Mouse (Mus musculus) heart, embryonic 12.5 days (tissue): ENCODE measurements at regions not wholly inside any gene's neighbourhood (a gene's known extent, or its start where the extent isn't known, plus 50 kb on each side); places are given as distances from the start of the nearest gene placed in this dataset.

Experiments
- ATAC-seq: fragments of 200-750 bp; cut with Nextera tagmentation; 2 replicates; pipeline ENCODE4 v1.8.0; 2017; ENCODE audit warnings: moderate TSS enrichment, moderate library complexity; ENCODE audit not compliant: insufficient number of reproducible peaks, low FRiP score
- H3K27ac ChIP-seq: fragments of 300-500 bp; sonication (generic); 2 replicates; pipeline ENCODE4 v1.5.1; 2016; ENCODE audit warnings: mild to moderate bottlenecking, moderate library complexity; ENCODE audit not compliant: poor library complexity, severe bottlenecking
- H3K27me3 ChIP-seq: fragments of 300-500 bp; sonication (generic); replicated peaks from 2 replicates; pipeline ENCODE4 v1.6.1; 2016; ENCODE audit warnings: mild to moderate bottlenecking, moderate library complexity
- H3K36me3 ChIP-seq: fragments of 300-500 bp; sonication (generic); 2 replicates; pipeline ENCODE4 v1.6.1; 2016; ENCODE audit warnings: mild to moderate bottlenecking, moderate library complexity
- H3K4me1 ChIP-seq: fragments of 300-500 bp; sonication (generic); replicated peaks from 2 replicates; pipeline ENCODE4 v1.6.1; 2016; ENCODE audit warnings: mild to moderate bottlenecking
- H3K4me2 ChIP-seq: fragments of 300-500 bp; sonication (generic); 2 replicates; pipeline ENCODE4 v1.6.1; 2016; ENCODE audit warnings: mild to moderate bottlenecking, moderate library complexity
- H3K4me3 ChIP-seq: fragments of 300-500 bp; sonication (generic); 2 replicates; pipeline ENCODE4 v1.5.1; 2016; ENCODE audit warnings: mild to moderate bottlenecking
- H3K9ac ChIP-seq: fragments of 300-500 bp; sonication (generic); 2 replicates; pipeline ENCODE4 v1.6.1; 2016; ENCODE audit warnings: mild to moderate bottlenecking, moderate library complexity
- H3K9me3 ChIP-seq: fragments of 300-500 bp; sonication (generic); replicated peaks from 2 replicates; pipeline ENCODE4 v1.6.1; 2016; ENCODE audit warnings: mild to moderate bottlenecking, moderate library complexity
- WGBS: fragments of 180-500 bp; shearing (Covaris S2); methylation state at CpG from one replicate; pipeline ENCODE4 v1.1.7; 2016; 5-methylcytosine and 5-hydroxymethylcytosine counted together

DNA sequence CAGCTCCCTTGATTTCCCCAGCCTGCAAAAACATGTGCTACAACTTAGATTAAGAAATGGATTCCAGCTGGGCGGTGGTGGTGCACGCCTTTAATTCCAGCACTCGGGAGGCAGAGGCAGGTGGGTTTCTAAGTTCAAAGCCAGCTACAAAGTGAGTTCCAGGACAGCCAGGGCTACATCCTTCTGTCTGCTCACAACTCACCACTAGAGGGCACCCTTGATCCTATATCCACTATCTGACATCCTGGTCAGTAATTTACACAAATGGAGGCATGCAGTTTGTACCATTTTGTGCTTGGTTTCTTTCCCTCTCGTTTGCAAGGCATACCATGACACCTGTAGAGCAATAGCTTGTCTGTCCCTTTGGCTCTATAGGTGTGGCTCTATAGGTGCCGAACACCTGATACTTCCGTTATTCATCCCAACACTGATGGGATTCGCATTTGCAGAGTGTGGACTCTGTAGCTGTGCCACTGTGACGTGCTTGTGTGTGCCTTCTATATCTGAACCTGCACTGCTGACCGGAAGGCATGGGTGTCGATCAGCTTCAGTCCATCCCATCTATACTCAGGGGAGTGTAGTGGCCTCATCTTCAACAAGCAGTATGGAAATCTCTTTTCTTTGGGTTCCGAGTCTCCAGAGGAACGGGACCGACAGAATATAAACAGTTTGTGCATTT is 108.4 kb upstream of the Spata13 start:
- Histone ChIP-seq H3K27ac (no peak overlapping the region), H3K36me3 (no peaks in the 10 kb centered on the region), H3K4me2 (no peak overlapping the region), H3K4me3 (no peak overlapping the region), H3K4me1 (peaks cover 14% of the 10 kb centered on the region), H3K27me3 (no peaks in the 10 kb centered on the region), H3K9ac (no peak overlapping the region), H3K9me3 (no peaks in the 10 kb centered on the region)
- ATAC-seq = no peak
- 66% methylated on average over 13 of the region's 13 CpGs for WGBS

DNA sequence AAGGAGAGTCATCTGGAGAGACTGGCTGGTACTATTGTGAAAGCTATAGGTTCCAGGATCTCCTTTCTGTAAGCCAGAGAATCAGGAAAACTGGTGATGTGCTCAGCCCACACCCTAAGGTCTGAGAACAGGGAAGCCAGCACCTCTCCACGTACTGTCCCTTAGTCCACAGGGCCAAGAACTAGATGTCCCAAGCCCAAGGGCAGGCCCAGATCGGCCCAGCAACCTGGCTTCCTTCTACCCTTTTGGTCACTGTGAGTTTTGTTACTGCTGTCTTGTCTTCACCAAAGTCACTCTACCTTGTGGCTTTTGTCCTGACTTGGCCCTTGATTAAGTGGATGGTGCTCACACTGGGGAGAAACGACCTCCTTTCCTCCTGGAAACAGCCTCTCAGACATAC is 107.8 kb upstream of the Spata13 start:
- no peak overlapping the region for H3K4me3 ChIP-seq
- no peak overlapping the region for H3K9ac ChIP-seq
- no peaks in the 10 kb centered on the region for H3K27me3 ChIP-seq
- ATAC-seq = no peak
- H3K4me1 ChIP-seq = peaks cover 15% of the 10 kb centered on the region
- WGBS = 64% methylated on average over 3 of the region's 3 CpGs
- H3K27ac ChIP-seq = no peak overlapping the region
- H3K9me3 ChIP-seq = no peaks in the 10 kb centered on the region
- H3K4me2 ChIP-seq = no peak overlapping the region
- H3K36me3 ChIP-seq = no peaks in the 10 kb centered on the region

DNA sequence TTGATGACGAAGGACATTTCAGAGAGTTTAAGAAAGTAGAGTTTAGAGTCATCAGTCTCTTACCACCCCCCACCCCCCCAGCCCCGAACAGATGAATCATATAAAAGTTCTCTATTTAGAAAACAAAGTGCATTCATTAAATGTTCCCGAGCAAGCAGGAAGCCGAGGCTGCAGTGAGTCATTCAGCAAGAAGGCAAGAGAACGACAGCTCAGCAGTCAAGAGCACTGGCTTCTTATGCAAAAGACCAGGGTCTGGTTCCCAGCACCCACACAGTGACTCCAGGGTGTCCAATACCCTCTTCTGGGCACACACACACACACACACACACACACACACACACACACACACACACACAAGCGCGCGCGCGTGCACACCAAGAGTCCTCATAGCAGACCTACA is 107.0 kb upstream of the Spata13 start:
- WGBS = 80% methylated on average over 10 of the region's 10 CpGs

DNA sequence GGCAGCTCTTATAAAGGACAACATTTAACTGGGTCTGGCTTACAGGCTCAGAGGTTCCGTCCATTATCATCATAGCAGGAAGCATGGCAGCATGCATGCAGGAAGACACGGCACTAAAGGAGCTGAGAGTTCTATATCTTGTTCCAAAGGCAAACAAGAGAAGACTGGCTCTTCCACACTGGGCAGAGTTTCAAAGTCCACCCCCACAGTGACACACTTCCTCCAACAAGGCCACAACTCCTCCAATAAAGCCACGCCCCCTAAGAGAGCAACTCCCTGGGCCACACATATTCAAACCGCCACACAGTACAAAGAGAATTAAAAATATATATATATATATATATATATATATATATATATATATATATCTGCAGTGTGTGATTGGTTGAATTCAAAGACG is 105.8 kb upstream of the Spata13 start:
- Histone ChIP-seq H3K27me3 (0 out of 2 replicates have a peak, but pooled peaks cover 1% of the 10 kb centered on the region), H3K4me3 (no peak overlapping the region), H3K9me3 (0 out of 2 replicates have a peak, but pooled peaks cover 3% of the 10 kb centered on the region), H3K9ac (no peak overlapping the region), H3K4me1 (peaks cover 15% of the 10 kb centered on the region), H3K27ac (no peak overlapping the region), H3K36me3 (no peaks in the 10 kb centered on the region), H3K4me2 (no peak overlapping the region)
- WGBS = 84% methylated on average over 5 of the region's 5 CpGs
- no peak for ATAC-seq

More for the DNA sequence above, 107.0 kb upstream of the Spata13 start:
- no peak overlapping the region for H3K27ac ChIP-seq
- no peaks in the 10 kb centered on the region for H3K27me3 ChIP-seq
- peaks cover 15% of the 10 kb centered on the region for H3K4me1 ChIP-seq
- 0 out of 2 replicates have a peak, but pooled peaks cover 2% of the 10 kb centered on the region for H3K9me3 ChIP-seq
- no peaks in the 10 kb centered on the region for H3K36me3 ChIP-seq
- H3K4me2 ChIP-seq = no peak overlapping the region
- H3K4me3 ChIP-seq = no peak overlapping the region
- no peak overlapping the region for H3K9ac ChIP-seq
- ATAC-seq = no peak

DNA sequence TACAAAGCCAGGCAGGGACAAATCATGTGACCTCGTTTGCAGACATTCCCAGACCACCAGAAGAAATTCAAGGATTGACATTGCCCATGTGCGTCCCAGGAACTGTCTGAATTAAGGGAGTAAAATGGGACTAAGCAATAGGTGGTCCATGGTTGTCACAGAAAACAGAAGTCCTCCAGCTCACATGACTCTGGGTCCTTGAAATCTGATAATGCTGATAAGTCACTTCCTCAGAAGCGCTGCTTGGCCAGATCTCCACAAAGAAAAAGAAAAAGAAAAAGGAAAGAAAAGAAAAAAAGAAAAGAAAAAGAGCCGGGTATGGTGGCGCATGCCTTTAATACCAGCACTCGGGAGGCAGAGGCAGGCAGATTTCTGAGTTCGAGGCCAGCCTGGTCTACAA is 105.3 kb upstream of the Spata13 start:
- no peak overlapping the region for H3K4me3 ChIP-seq
- H3K4me1 ChIP-seq = peaks cover 15% of the 10 kb centered on the region
- 0 out of 2 replicates have a peak, but pooled peaks cover 4% of the 10 kb centered on the region for H3K27me3 ChIP-seq
- H3K9me3 ChIP-seq = 0 out of 2 replicates have a peak, but pooled peaks cover 3% of the 10 kb centered on the region
- no peak overlapping the region for H3K9ac ChIP-seq
- H3K36me3 ChIP-seq = no peaks in the 10 kb centered on the region
- no peak overlapping the region for H3K4me2 ChIP-seq
- WGBS = 81% methylated on average over 7 of the region's 7 CpGs
- H3K27ac ChIP-seq = no peak overlapping the region
- ATAC-seq = no peak

DNA sequence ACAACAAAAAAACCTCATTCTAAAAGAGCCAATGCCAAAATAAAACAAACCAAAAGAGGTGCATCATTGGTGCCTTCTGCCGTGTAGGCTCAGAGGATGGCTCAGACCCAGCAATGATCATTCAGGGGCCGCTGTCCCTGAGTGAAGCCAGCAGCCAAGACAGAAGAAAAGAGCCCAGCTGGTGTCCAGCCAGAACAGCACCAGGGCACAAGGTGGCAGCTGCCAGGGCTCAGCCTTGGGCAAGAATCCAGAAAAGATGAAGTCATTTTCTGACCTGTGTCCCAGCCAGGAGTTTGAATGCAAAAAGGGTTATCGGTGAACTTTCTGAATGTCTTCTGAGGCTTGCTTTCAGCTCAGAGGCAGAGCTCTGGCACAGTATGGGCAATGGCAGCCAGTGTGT is 104.8 kb upstream of the Spata13 start:
- WGBS = 71% methylated on average over 3 of the region's 3 CpGs
- no peak for ATAC-seq

DNA sequence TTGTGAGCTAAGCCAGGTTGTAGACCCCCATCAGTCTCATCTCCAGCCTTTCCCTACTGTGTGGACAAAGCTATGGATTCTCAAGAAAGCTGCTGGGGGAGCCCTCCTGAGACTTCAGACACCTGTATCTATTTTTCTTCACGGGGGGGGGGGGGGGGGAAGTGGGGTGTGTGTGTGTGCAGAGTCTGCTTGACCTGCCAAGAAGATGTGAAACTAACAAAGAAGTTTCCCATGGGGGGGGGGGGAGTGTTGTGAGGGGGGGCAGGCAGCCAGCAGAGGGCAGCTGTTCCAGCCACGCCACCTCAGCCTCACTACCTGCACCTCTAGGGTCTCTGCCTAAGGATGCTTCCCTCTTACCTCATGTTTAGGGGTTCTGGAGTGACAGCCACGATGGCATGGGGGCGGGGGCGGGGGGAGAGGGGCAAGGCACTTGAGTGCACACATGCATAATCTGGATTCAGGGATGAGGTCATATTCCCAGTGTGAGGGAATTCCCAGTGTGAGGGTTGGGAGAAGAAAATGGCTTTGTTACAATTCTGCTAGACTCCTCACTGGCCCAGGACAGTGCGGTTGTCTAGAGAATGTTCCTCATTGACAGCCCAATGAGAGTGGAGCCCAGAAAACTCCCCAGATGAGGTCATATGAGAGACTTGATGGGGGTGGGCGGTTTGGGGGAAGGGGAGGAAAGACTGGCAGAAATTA is 104.0 kb upstream of the Spata13 start:
- Histone ChIP-seq H3K27me3 (0 out of 2 replicates have a peak, but pooled peaks cover 4% of the 10 kb centered on the region), H3K27ac (no peak overlapping the region), H3K36me3 (no peaks in the 10 kb centered on the region), H3K4me2 (no peak overlapping the region), H3K9me3 (0 out of 2 replicates have a peak, but pooled peaks cover 3% of the 10 kb centered on the region), H3K4me1 (peaks cover 15% of the 10 kb centered on the region), H3K4me3 (no peak overlapping the region), H3K9ac (no peak overlapping the region)
- ATAC-seq = peak; percentile 43; the same call in 1 of the 2 replicates
- 31% methylated on average over 7 of the region's 7 CpGs for WGBS

More for the DNA sequence above, 104.8 kb upstream of the Spata13 start:
- peaks cover 15% of the 10 kb centered on the region for H3K4me1 ChIP-seq
- H3K9ac ChIP-seq = no peak overlapping the region
- no peak overlapping the region for H3K27ac ChIP-seq
- H3K9me3 ChIP-seq = 0 out of 2 replicates have a peak, but pooled peaks cover 3% of the 10 kb centered on the region
- no peaks in the 10 kb centered on the region for H3K36me3 ChIP-seq
- no peak overlapping the region for H3K4me3 ChIP-seq
- H3K27me3 ChIP-seq = 0 out of 2 replicates have a peak, but pooled peaks cover 4% of the 10 kb centered on the region
- no peak overlapping the region for H3K4me2 ChIP-seq

DNA sequence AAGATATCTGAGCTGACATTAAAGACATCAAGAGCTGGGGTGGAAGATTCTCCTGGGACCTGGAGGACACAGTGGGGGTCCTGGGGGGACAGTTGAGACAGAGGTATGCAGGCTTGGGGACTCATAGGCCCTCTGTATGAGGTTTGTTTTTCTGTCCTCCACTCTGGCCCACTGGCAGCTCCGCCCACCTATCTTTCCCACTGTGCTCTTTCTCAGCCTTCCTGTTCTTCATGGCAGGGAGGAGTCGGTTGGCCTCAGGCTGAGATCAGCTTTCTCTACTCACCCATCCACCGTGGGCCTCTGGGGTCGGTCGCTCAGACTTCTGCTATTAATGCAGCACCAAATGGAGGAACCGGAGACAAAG is 103.5 kb upstream of the Spata13 start:
- ATAC-seq = peak; percentile 36; the same call in 1 of the 2 replicates
- Histone ChIP-seq H3K27me3 (0 out of 2 replicates have a peak, but pooled peaks cover 4% of the 10 kb centered on the region), H3K9me3 (0 out of 2 replicates have a peak, but pooled peaks cover 3% of the 10 kb centered on the region), H3K27ac (no peak overlapping the region), H3K4me2 (no peak overlapping the region), H3K9ac (no peak overlapping the region), H3K4me1 (peaks cover 15% of the 10 kb centered on the region), H3K4me3 (no peak overlapping the region), H3K36me3 (no peaks in the 10 kb centered on the region)
- 22% methylated on average over 6 of the region's 6 CpGs for WGBS

DNA sequence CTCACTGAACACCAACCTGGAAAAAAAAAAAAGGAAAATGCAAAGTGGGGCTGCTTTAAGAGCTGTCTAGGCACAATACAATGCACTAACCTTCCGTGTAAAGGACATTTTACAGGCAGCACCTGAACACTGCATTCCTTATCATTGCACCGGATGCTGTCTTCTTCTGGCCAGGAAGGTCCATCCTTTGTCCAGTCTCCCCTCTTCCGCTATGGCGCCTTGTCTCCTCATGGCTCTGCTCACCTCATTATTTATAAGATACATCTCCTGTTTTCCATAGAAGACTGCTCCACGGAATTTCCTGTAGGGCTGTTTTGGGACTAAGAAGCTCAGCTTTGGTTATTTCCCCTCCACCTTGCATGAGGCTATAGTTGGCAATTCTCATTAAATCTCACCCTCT is 102.8 kb upstream of the Spata13 start:
- no peak overlapping the region for H3K27ac ChIP-seq
- H3K27me3 ChIP-seq = 0 out of 2 replicates have a peak, but pooled peaks cover 4% of the 10 kb centered on the region
- H3K4me1 ChIP-seq = peaks cover 15% of the 10 kb centered on the region
- H3K4me2 ChIP-seq = no peak overlapping the region
- no peak overlapping the region for H3K9ac ChIP-seq
- WGBS = 78% methylated on average over 5 of the region's 5 CpGs
- H3K36me3 ChIP-seq = no peaks in the 10 kb centered on the region
- H3K4me3 ChIP-seq = no peak overlapping the region
- 0 out of 2 replicates have a peak, but pooled peaks cover 3% of the 10 kb centered on the region for H3K9me3 ChIP-seq
- ATAC-seq = no peak

DNA sequence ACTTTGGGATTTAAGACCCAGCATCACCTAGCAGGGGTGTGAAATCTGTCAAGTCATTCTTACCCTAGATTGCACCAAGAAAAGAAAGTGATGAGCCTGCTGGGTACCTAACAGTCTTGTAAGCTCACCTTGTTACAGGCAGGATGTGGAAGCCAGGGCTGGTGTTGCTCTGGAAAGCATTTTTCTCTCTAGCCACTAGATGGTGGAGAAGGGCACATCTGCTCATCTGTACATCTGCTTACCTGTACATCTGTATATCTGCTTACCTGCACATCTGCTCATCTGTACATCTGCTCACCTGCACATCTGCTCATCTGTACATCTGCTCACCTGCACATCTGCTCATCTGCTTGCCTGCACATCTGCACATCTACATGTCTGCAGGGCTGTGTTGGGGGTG is 102.0 kb upstream of the Spata13 start:
- H3K9me3 ChIP-seq = 0 out of 2 replicates have a peak, but pooled peaks cover 3% of the 10 kb centered on the region
- peaks cover 15% of the 10 kb centered on the region for H3K4me1 ChIP-seq
- no peak overlapping the region for H3K4me2 ChIP-seq
- no peaks in the 10 kb centered on the region for H3K36me3 ChIP-seq
- H3K27ac ChIP-seq = no peak overlapping the region
- no peak overlapping the region for H3K4me3 ChIP-seq
- 0 out of 2 replicates have a peak, but pooled peaks cover 4% of the 10 kb centered on the region for H3K27me3 ChIP-seq
- H3K9ac ChIP-seq = no peak overlapping the region
- ATAC-seq = no peak

DNA sequence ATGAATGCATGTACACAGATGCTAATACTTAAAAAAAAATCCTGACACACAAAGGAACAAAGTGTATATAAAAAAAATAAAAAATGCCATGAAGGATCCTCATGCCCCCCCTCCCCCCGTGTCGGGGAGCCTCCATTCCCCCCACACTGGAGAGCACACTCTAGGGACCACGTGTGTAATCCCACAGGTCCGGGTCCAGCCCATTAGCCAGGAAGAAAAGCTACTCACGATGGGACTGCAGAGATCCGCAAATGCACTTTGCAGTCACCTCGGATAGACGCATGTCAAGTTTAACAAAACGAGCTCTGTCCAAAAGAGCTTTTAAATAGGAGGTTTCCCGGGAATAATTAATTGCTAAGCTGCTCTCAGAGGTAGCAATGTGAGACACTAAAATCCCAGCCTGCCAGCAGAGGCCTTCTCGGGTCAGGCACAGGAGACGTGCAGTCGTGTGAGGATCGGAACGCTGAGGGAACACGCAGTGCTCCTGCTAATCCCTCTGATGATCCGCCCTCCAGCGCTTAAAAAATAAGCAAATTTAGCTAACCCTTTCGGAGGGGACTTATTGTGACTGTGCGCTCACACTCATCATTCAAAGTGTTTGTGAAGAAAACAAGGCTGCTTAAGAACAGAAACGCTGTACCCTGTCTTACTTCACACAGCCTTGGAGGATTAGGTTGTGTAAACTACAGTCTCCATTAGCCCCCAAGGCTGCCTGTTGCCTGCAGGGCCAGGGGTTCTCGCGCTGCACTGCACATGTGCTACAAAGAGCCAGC is 100.2 kb upstream of the Spata13 start:
- no peak for ATAC-seq
- Histone ChIP-seq H3K36me3 (no peaks in the 10 kb centered on the region), H3K27me3 (0 out of 2 replicates have a peak, but pooled peaks cover 4% of the 10 kb centered on the region), H3K4me3 (no peak overlapping the region), H3K27ac (no peak overlapping the region), H3K4me2 (no peak overlapping the region), H3K4me1 (peaks cover 15% of the 10 kb centered on the region), H3K9ac (no peak overlapping the region), H3K9me3 (0 out of 2 replicates have a peak, but pooled peaks cover 7% of the 10 kb centered on the region)
- WGBS = 70% methylated on average over 23 of the region's 23 CpGs
